Mouse (Mus musculus) cerebellum, adult 2 months (tissue): ENCODE data around the gene Haao. TPM values are rescaled to one million over a fixed set of nuclear protein-coding genes. Genes with fewer than 3 reads are reported as not detected.

ENCODE experiments used
- DNase-seq, 2 experiments: peaks; one replicate each; pipeline ENCODE4 v3.0.0; 2021
- H3K27ac ChIP-seq: fragments of 200-500 bp; 2 replicates; pipeline ENCODE4 v1.5.1; 2012; ENCODE audit warnings: low read length, control low read depth, inconsistent platforms; ENCODE audit not compliant: insufficient read depth
- H3K27me3 ChIP-seq: fragments of 200-500 bp; 2 replicates; pipeline ENCODE4 v1.6.1; 2012; ENCODE audit warnings: inconsistent platforms, mild to moderate bottlenecking, low read length, moderate library complexity; ENCODE audit not compliant: control insufficient read depth, insufficient read depth
- H3K4me1 ChIP-seq: fragments of 200-500 bp; 2 replicates; pipeline ENCODE4 v1.6.1; 2011; ENCODE audit warnings: low read length; ENCODE audit not compliant: control insufficient read depth, insufficient read depth
- H3K4me3 ChIP-seq: fragments of 200-500 bp; replicated peaks from 2 replicates; pipeline ENCODE3; 2011; ENCODE audit warnings: mild to moderate bottlenecking, low read depth, low read length, control low read depth; ENCODE audit not compliant: insufficient read depth
- CTCF ChIP-seq: fragments of 200-500 bp; IDR thresholded peaks from 2 replicates; pipeline ENCODE4 v1.5.1; 2011; ENCODE audit warnings: low read depth, mild to moderate bottlenecking, control low read depth, low read length, moderate library complexity, borderline replicate concordance; ENCODE audit not compliant: insufficient read depth
- POLR2A ChIP-seq: fragments of 200-500 bp; IDR thresholded peaks from 2 replicates; pipeline ENCODE4 v1.6.1; 2011; ENCODE audit warnings: low read length, control low read depth, borderline replicate concordance; ENCODE audit not compliant: insufficient read depth
- WGBS: fragments of 180-500 bp; shearing (Covaris S2); methylation state at CpG from one replicate; pipeline ENCODE4 v1.1.7; 2018; 5-methylcytosine and 5-hydroxymethylcytosine counted together
- polyA plus RNA-seq: library from polyadenylated mRNA; depleted of rRNA; stranded (reverse); fragments of >200 nt; gene quantifications from 2 replicates; pipeline ENCODE4 v1.2.3, GENCODE M21; 2012

Haao gene
- polyA plus RNA-seq, 1 experiment: 0.75 TPM

DNA sequence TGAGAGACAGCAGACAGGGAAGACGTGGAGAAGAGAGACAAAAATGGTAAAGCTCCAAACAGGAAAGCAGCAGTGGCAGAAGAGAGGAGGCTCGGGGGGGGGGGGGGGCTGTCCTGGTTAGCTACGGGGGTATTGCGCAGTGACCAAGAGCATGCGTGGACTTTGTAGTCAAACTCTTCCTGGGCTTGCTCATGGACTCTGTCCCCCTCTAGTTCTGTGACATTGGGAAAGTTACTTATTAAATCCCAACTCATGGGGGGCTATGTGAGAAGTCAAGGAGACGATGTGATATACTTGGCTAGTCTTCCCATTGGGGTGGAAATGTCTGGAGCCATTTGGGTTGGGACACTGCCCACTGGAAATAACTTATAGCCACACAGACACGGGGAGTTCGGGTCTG, 2.2 kb downstream of the Haao start:
- 82% methylated on average over 8 of the region's 8 CpGs for WGBS
- TF ChIP-seq CTCF (no peak), POLR2A (no peak)
- no peak overlapping the region for H3K27ac ChIP-seq

DNA sequence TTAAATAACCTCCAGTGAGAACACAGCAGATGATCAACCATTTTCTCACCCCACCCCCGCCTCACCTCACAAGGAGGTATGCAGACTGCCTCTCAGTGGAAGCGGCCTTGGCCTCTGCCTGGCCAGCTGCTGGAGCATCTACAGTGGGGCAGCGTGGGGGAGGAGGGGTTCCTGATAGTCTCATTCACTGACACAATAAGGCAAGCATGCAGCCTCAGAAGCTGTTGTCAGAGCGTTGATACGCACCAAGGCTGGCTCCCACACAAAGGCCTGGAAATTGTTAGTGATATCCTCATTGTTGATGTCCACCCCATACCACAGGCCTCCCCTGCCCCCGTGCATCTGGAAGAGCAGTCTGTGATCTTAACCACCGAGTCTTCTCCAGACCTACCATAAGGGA, 4.0 kb downstream of the Haao start:
- Histone ChIP-seq H3K4me3 (no peak overlapping the region), H3K27ac (no peak overlapping the region), H3K27me3 (no peaks in the 10 kb centered on the region), H3K4me1 (no peaks in the 10 kb centered on the region)
- WGBS: 69% methylated on average over 7 of the region's 7 CpGs
- DNase-seq: no peak
- TF ChIP-seq POLR2A (no peak), CTCF (no peak)

More for the DNA sequence above, 2.2 kb downstream of the Haao start:
- Histone ChIP-seq H3K4me1 (no peaks in the 10 kb centered on the region), H3K27me3 (no peaks in the 10 kb centered on the region), H3K4me3 (no peak overlapping the region)
- DNase-seq: no peak

- H3K27me3 ChIP-seq: no peaks in the 10 kb centered on the region
- no peak overlapping the region for H3K27ac ChIP-seq
- whole genome bisulfite sequencing: 92% methylated on average over 5 of the region's 5 CpGs
- TF ChIP-seq POLR2A: no peak
- no peaks in the 10 kb centered on the region for H3K4me1 ChIP-seq
- DNase-seq: no peak
- no peak overlapping the region for H3K4me3 ChIP-seq
These were observed 6.8 kb downstream of the Haao start for GRCm38 (mm10) chr17:83841011-83841410.

DNA sequence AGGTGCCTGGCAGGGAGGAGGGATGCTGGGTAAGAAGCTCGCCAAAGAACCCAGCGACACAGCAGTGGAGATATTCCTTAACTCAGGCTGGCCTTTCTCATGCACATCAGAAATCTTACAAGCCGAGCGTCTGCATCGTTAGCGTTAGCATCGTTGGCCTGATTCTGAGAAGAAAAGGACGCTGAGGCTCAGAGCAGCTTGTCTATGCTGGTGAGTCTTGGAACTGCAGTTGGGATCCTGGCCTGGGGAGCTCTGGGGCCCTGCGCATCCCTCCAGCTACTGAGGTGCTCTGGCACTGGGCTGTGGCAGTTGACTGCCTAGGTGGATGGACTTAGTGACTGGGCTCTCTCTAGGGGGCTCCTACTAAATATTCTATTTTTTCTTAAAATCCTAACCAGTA, 8.6 kb downstream of the Haao start:
- TF ChIP-seq CTCF (peak; percentile 9; the same call in 1 of the 2 replicates), POLR2A (no peak)
- WGBS: 43% methylated on average over 9 of the region's 9 CpGs

DNA sequence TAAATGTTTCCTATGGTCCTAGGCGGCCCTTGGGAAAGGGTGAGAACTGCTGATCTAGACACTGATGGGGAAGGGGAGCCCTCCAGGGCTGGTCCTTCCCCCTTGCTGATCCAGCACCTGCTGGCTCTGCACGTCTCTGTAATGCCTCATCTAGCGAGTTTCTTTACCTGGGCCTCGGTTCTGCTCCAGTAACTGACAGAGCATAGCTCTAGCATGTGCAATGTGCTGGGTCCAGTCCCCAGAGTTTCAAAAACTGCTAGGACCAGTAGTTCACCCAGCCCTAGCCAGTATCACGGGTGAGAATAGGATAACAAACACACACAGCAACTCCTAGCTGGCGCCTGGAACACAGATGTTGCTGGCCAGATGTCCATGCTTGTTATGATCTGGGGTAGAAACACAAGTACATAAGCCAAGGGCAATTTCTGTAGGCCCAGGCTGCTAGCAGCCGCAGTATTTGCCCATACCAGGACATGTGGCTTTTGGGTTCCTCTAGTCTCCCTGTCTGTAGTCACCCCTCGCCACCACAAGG, 10.0 kb downstream of the Haao start:
- Histone ChIP-seq H3K27ac (no peak overlapping the region), H3K4me3 (no peak overlapping the region), H3K27me3 (no peaks in the 10 kb centered on the region), H3K4me1 (peaks cover 8% of the 10 kb centered on the region)
- no peak for DNase-seq
- 82% methylated on average over 8 of the region's 8 CpGs for WGBS
- TF ChIP-seq CTCF: no peak
- TF ChIP-seq POLR2A: no peak

More for the DNA sequence above, 8.6 kb downstream of the Haao start:
- Histone ChIP-seq H3K27me3 (no peaks in the 10 kb centered on the region), H3K4me3 (no peak overlapping the region), H3K4me1 (peaks cover 2% of the 10 kb centered on the region), H3K27ac (no peak overlapping the region)
- DNase-seq: no peak

GRCm38 (mm10) chr17:83836048-83836447, 11.7 kb downstream of the Haao start:
- TF ChIP-seq POLR2A: no peak
- no peak for TF ChIP-seq CTCF
- Histone ChIP-seq H3K4me3 (no peak overlapping the region), H3K4me1 (peaks cover 8% of the 10 kb centered on the region), H3K27me3 (no peaks in the 10 kb centered on the region), H3K27ac (no peak overlapping the region)
- WGBS: 91% methylated on average over 3 of the region's 3 CpGs
- no peak for DNase-seq

DNA sequence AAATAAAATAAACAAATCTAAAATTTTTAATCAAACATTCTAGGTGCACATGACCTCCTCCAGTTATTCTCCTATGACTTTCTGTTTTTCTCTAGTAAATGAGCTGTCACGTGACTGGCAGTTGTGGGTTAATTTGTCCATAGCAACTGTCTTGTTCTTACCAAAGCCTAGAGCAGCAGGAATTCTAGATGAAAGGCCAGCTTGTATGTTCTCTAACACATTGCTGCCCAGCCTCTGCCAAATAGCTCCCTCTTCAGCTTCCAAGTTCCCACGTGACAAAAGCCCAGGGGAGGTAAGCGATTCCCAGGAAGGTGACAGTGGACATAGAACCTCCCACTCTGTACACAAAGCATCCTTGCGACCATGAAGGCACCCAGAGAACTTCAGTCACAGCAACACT, 13.6 kb downstream of the Haao start:
- H3K4me1 ChIP-seq: peaks cover 8% of the 10 kb centered on the region
- no peak overlapping the region for H3K27ac ChIP-seq
- 10% methylated on average over 4 of the region's 4 CpGs for WGBS
- no peak overlapping the region for H3K4me3 ChIP-seq
- H3K27me3 ChIP-seq: no peaks in the 10 kb centered on the region
- TF ChIP-seq CTCF: no peak
- TF ChIP-seq POLR2A: no peak
- no peak for DNase-seq

DNA sequence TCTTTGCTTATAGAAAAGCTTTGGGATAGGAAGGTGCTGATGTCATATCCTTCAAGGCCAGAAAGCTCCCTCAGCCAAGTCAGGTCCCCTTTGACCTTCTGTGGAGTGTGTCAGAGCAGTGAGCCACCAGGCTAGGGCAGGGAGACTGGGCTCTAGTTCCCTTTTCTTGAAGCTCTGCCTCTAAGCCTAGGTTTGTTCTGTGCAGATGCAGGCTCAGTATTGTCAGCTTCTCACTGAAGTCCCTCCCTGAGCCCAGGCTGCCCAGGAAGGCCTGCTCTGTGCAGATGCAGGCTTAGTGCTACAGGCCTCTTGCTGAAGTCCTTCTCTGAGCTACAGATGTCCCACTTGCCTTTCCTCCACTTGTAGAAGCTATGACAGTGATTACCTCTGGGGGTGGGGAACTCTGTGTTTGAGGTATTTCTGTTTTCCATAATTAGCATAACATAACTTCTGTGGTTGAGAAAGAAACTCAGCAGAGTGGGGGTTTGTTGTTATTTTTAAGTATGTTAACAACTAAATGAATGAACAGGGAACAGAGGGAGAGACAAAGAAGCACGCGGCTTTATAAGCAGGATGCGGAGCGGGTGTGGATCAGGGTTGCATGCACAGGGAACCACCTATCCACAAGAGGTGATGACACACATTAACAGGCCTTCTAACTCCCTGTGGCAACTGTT, 17.0 kb downstream of the Haao start:
- no peak for TF ChIP-seq CTCF
- no peak for TF ChIP-seq POLR2A
- Histone ChIP-seq H3K27ac (no peak overlapping the region), H3K4me3 (no peak overlapping the region), H3K4me1 (peaks cover 8% of the 10 kb centered on the region), H3K27me3 (no peaks in the 10 kb centered on the region)
- 96% methylated on average over 4 of the region's 4 CpGs for WGBS
- no peak for DNase-seq
